Mouse (Mus musculus) spleen, embryonic (tissue): ENCODE measurements around the gene Pcyt1b.

Experiments
- CTCF ChIA-PET: fragments of 350-600 bp; sonication (Branson Sonifier 250); formaldehyde crosslinking; loops from one replicate; lab custom pipeline; 2022; lab: Charles Lee

Gene Pcyt1b

GRCm38 (mm10) chrX:93732407-93732806 lies 77.7 kb downstream of the Pcyt1b start:
- CTCF ChIA-PET, result interaction anchor here (0.6 kb wide), 1 partner anchor 310 kb away, joined by 4 read pairs; no protein-coding TSS in a partner anchor

- CTCF ChIA-PET, result interaction anchor here (0.6 kb wide), 1 partner anchor 311 kb away, joined by 4 read pairs; no protein-coding TSS in a partner anchor
These were observed 78.5 kb downstream of the Pcyt1b start for GRCm38 (mm10) chrX:93732975-93733748.

GRCm38 (mm10) chrX:93749165-93749564 lies 94.5 kb downstream of the Pcyt1b start:
- CTCF ChIA-PET, result no interaction called here

GRCm38 (mm10) chrX:93750566-93750965 lies 95.9 kb downstream of the Pcyt1b start:
- CTCF ChIA-PET, result no interaction called here

- CTCF ChIA-PET, result no interaction called here
These were observed 100.7 kb downstream of the Pcyt1b start for GRCm38 (mm10) chrX:93755210-93755842.

- CTCF ChIA-PET, result no interaction called here
These were observed 102.3 kb downstream of the Pcyt1b start for GRCm38 (mm10) chrX:93756867-93757455.

GRCm38 (mm10) chrX:93760770-93761169 lies 106.1 kb downstream of the Pcyt1b start:
- CTCF ChIA-PET, result no interaction called here

GRCm38 (mm10) chrX:93789562-93789961 lies 134.9 kb downstream of the Pcyt1b start:
- CTCF ChIA-PET, result no interaction called here

- CTCF ChIA-PET, result no interaction called here
These were observed 138.5 kb downstream of the Pcyt1b start for GRCm38 (mm10) chrX:93793168-93793567.
